Mouse (Mus musculus) hematopoietic stem cell, adult 5-6 weeks (primary cell): ENCODE data around the gene Smg6. TPM values are rescaled to one million over a fixed set of nuclear protein-coding genes. Genes with fewer than 3 reads are reported as not detected.

Experiments used
- ATAC-seq, 2 experiments: fragments of 125-278 bp in 1 of 2; replicated peaks in 1 of 2; 2 replicates each; pipeline ENCODE4 v1.8.0; 2016 to 2017; ENCODE audit warnings: inconsistent platforms in 2 of 2, mild to moderate bottlenecking in 2 of 2, moderate number of reproducible peaks in 2 of 2, low read depth in 1 of 2, moderate TSS enrichment in 1 of 2; ENCODE audit not compliant: low FRiP score in 2 of 2, poor library complexity in 2 of 2, severe bottlenecking in 2 of 2, insufficient read depth in 1 of 2, low TSS enrichment in 1 of 2
- total RNA-seq: library from RNA; stranded (forward); fragments of 172-1452, 232-1000 nt; gene quantifications from 2 replicates; pipeline ENCODE4 v1.2.3, GENCODE M21; 2017

The Smg6 gene
- total RNA-seq, 1 experiment from 2014 or later, result 87.5 TPM

DNA sequence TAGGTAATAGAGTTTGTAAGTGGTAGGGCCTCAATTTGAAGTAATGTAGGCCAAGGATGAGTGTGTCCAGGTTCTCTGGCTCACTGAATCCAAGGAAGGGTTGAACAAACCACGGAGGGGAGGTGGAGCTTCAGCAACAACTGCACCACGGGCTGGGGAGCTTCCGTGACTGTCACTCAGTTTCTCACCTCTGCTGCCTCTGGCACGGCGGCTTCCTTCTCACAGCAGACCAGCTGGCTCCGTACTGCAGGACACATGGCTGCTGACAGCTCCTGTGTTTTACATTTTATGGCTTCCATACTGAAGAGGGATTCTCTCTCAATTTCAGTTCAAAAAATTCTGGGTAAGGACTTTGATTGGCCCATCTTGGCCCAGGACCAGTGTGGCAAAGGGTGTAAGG, 6.4 kb upstream of the Smg6 start:
- ATAC-seq, result no peak

- ATAC-seq, result no peak
Measured at GRCm38 (mm10) chr11:74924149-74924548, 1.5 kb upstream of the Smg6 start.

- ATAC-seq, result peak; percentile 17 to 26; a peak in 1 of 4 replicates
Measured at GRCm38 (mm10) chr11:74926388-74927005, 874 bp downstream of the Smg6 start.

GRCm38 (mm10) chr11:74927236-74927725, 1.7 kb downstream of the Smg6 start:
- no peak for ATAC-seq

GRCm38 (mm10) chr11:74929111-74929510, 3.5 kb downstream of the Smg6 start:
- ATAC-seq, result no peak

- no peak for ATAC-seq
Measured at GRCm38 (mm10) chr11:74930391-74930790, 4.8 kb downstream of the Smg6 start.

DNA sequence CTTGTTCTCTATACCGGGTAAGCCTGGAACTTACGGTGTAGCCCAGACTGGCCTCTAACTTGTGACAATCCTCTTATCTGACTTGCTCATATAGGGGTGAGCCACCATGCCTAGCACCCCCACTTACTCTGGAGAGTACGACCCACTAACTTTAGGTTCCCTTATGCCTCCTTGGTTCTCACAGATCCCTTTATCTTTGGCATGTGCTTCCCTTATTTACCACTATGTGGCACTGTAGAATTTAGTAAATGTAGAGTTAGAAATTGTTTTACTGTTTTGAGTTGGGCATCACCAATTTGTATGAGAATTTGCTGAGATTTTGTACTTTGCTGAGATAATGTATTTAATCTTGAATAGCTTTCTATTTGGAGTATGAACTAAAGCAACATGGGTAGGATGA, 20.7 kb downstream of the Smg6 start:
- ATAC-seq, result 0 out of 4 replicates have a peak, but pooled peaks of 1 of the 2 experiments have one; percentile 27

DNA sequence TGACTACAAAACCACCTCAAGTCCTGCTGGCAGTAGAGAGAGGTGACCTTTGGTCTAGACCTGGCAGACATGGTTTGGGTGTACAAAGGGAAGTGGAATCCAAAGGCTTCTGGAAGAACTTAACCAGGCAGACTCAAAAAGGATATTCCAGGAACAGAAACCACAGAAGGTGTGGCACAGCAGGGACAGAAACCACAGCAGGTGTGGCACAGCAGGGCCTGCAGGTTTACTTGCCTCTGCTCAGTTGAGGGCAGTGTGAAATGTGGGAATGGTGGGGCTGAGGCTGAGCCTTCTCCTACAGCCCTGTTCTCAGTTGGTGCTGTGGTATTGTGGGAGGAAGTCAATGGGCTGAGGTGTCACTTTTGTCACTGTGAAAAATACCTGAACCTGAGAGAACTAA, 29.3 kb downstream of the Smg6 start:
- ATAC-seq, result peak; percentile 32 to 48

GRCm38 (mm10) chr11:74956006-74956405, 30.4 kb downstream of the Smg6 start:
- no peak for ATAC-seq

DNA sequence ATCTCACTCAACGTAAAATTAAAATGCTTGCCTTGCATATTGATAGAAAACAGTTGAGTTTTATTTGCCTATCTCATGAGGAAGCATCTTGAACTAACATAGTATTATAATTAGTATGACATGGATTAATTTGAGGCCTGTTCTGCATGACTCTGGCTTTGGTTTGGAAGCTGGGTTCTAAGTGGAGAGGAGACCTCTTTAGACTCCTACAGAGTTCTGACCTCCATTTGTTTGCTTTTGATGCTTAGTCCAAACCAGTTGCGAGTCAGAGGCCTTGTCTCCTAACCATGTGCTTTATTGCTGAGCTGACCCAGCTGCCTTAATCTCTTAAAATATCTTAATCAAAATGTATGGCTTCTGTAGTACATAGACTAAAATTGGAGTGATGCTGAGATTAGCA, 32.0 kb downstream of the Smg6 start:
- ATAC-seq, result no peak

DNA sequence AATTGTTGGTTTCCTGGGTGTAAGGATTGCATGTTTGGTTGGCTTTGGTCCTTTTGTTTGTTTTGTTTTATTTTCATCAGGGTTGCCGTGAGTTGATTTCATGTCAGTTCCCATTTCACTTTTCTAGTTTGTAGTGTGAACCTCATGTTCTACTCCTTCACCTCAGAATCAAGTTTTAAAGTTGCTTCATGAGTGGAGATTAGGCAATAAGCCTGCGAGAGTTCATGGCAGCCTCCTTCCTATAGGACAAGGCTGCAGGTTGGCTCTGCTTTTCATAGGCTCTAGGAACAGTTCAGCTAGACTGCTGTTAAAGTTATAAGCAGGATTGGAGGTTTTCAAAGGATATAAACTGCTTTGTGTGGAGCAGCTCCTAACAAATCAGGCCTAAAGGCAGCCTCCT, 33.9 kb downstream of the Smg6 start:
- peak; percentile 14 to 20; a peak in 1 of 4 replicates for ATAC-seq

DNA sequence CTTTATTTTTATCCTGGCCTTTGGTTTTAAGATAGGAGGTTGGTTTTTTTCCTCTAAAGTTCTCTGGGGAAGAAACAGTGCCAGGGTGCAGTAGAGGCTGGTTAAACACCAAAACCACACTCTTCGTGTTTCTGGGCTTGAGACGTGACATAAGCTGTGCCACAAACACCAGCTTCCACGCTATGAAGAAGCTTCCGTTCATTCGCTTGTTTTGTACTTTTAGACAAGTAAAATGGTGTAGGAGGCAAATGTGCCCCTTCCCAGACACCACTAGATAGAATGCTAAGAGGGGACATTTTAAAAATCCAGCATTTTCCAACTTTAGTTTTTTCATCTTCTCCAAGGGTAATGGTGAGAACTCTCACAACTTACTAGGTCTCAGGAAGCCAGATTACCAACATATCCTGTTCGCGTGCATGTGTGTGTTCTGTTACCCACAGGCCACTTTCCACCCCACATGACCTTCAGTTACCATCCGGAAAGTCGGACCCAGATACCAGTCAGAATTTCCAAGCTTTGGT, 34.5 kb downstream of the Smg6 start:
- ATAC-seq, result peak; percentile 43 to 66; a peak in 3 of 4 replicates

GRCm38 (mm10) chr11:74961953-74962352, 36.3 kb downstream of the Smg6 start:
- ATAC-seq, result no peak

- ATAC-seq, result no peak
Measured at GRCm38 (mm10) chr11:74962846-74963407, 37.3 kb downstream of the Smg6 start.

DNA sequence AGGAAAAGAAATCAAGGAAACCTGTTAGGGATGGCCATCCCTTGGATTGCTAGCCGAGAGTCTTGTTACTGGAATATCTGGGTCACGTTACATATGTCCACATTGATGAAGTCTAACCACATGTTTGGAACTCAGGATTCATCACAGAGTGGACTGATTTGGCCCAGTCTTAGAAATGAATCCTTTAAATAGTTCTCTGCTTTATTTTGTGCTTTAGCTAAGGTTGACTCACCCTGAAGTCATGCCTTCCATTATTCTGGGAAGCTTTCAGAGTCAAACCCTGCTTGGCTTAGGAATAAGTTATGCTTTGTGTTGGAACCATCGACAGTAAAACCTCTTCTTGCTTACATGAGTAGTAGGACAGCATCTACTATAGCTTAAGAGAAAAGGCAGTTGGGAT, 39.9 kb downstream of the Smg6 start:
- ATAC-seq, result no peak

DNA sequence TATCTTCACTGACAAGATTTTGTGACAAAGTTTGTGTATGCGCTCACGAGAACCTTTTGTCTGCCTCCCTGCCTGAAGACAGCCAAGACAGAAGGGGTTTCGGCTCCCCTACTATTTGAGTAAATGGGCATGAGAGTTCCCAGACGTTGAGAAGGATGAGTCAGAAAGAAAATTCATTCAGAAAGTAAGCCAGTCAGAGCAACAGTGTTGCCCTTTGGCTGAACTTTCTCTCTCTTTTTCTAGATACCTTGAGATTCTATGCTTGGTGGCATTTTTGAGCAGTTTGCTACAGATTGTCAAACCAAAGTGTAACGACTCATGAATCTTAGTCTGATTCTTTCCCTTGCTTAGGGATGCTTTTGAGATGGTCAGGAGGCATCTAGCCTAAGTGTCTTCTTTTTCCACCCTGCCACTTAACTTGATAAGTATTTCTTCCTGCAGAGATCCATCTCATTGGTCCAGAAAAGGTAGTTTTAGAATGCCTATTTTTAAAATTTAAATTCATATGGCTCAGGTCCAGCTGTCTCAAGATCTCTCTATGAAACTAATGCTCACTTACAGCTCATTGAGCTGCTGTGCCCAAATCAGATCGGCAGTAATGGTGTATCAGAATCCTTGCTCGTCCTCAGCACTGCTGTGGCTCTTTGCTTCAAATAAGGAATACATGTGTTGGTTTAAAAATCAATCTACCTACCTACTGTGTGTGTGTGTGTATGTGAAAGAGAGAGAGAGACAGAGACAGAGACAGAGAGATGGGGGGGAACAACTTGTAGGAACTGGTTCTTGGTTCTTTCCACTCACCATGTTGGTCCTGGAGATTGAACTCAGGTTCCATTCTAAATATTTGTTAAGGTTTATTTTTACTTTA, 47.9 kb downstream of the Smg6 start:
- ATAC-seq, result no peak

DNA sequence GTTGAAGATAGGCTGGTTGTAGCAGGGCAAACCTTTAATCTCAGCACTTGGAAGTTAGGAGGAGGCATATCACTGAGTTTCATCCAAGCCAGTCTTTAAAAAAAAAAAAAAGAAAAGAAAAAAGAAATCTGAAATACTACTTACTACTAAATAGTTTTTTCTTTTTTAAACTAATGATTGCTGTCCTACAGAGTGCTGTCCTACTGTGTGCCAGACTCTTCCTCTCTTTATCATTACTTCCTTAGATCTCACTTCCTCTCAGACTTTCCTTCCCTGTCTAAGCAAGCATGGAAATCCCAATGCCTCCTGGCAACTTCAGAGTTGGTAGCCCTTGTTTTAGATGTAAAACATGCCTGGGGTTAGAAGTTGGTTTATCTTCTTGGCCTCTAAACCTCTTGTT, 49.0 kb downstream of the Smg6 start:
- ATAC-seq, result no peak
